In the genomic region with DNA sequence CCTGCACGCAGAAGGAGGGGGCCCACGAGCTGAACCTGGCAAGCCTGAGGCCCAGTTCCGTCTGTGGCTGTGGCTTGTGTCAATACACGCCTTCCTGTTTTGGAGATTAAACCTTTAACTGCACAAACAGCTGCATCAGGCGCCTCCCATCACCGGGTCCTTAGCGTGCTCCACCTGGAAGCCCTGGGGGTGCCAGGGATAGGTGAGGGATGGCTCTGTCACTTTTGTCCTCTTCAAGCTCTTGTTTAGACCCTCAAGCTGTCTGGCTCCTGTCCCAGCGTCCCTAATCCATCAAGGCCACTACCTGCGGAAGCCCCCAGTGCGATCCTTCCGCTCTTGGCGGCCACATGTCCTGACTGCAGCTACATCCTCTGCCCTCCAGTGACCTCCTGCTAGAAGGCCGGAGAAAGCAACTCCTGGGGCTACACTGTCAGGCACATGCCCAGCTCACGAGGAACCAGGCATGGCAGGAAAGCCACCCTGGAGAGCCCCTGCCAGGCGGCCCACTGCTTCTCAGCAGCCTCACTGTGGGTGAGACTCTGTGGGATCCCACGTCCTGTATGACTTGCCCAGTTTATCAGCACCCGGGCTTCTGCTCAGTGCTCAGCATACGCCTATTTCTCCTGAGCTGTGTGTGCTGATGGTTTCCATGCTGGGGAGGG, we compare ENCODE assay signal across 10 mouse cellular contexts. TPM values are rescaled to one million over a fixed set of nuclear protein-coding genes. Genes with fewer than 3 reads are reported as not detected.
DNase-seq lines count a peak whose midpoint lies in the region; ATAC-seq lines count a peak whose summit lies in the region.
"Had no signal": no experiment of that assay in that cellular context is flagged by ENCODE, and none has a peak within 500 bp of the region (broad histone marks: within the 10 kb centered on the region; RNA-seq: fewer than 3 reads in every experiment).

No protein-coding gene starts in this region.

- DNase-seq in forebrain, embryonic 10.5 days (ENCODE audit: extremely low spot score, low spot score) = no peak
- peak; percentile 73 for DNase-seq in kidney, adult 9 months
- DNase-seq in lung, postnatal 25 days (ENCODE audit: low spot score) = peak; percentile 81
- DNase-seq in thymus, postnatal 25 days = peak; percentile 78
- DNase-seq in right cerebral cortex, postnatal 4 days = no peak
- no peak for DNase-seq in layer of hippocampus, postnatal 10 days (ENCODE audit: low spot score in 2 of 2)

- WGBS in forebrain, embryonic 10.5 days = 77% methylated on average over 18 of the region's 18 CpGs
- WGBS in forebrain, embryonic 15.5 days = 77% methylated on average over 18 of the region's 18 CpGs
- 60% methylated on average over 18 of the region's 18 CpGs for WGBS in embryonic facial prominence, embryonic 12.5 days

- H3K4me2 ChIP-seq in forebrain, embryonic 15.5 days (replicated peaks) = no peak overlapping the region
- no peak overlapping the region for H3K4me2 ChIP-seq in embryonic facial prominence, embryonic 12.5 days (replicated peaks)
- H3K4me2 ChIP-seq: neural tube, embryonic 12.5 days had no signal

- H3K36me3 ChIP-seq in forebrain, embryonic 10.5 days (replicated peaks) = no peaks in the 10 kb centered on the region
- no peaks in the 10 kb centered on the region for H3K36me3 ChIP-seq in forebrain, embryonic 15.5 days
- no peaks in the 10 kb centered on the region for H3K36me3 ChIP-seq in embryonic facial prominence, embryonic 12.5 days
- H3K36me3 ChIP-seq: neural tube, embryonic 12.5 days had no signal

- no peaks in the 10 kb centered on the region for H3K9me3 ChIP-seq in forebrain, embryonic 10.5 days
- H3K9me3 ChIP-seq in forebrain, embryonic 15.5 days = no peaks in the 10 kb centered on the region
- H3K9me3 ChIP-seq in embryonic facial prominence, embryonic 12.5 days = no peaks in the 10 kb centered on the region
- H3K9me3 ChIP-seq: neural tube, embryonic 12.5 days had no signal

- H3K4me3 ChIP-seq in forebrain, embryonic 10.5 days = no peak overlapping the region
- H3K4me3 ChIP-seq in forebrain, embryonic 15.5 days = no peak overlapping the region
- H3K4me3 ChIP-seq in embryonic facial prominence, embryonic 12.5 days = no peak overlapping the region
- H3K4me3 ChIP-seq: neural tube, embryonic 12.5 days had no signal

- peaks cover 49% of the 10 kb centered on the region for H3K4me1 ChIP-seq in forebrain, embryonic 10.5 days
- 0 out of 2 replicates have a peak, but pooled peaks cover under 1% of the 10 kb centered on the region for H3K4me1 ChIP-seq in forebrain, embryonic 15.5 days
- peaks cover 12% of the 10 kb centered on the region for H3K4me1 ChIP-seq in embryonic facial prominence, embryonic 12.5 days

- no peak overlapping the region for H3K9ac ChIP-seq in forebrain, embryonic 15.5 days (replicated peaks)
- H3K9ac ChIP-seq in embryonic facial prominence, embryonic 12.5 days = 0 out of 2 replicates have a peak overlapping the region, but pooled peaks have one; percentile 16
- H3K9ac ChIP-seq: neural tube, embryonic 12.5 days had no signal

- H3K27me3 ChIP-seq in forebrain, embryonic 10.5 days (ENCODE audit: poor library complexity, severe bottlenecking) = no peaks in the 10 kb centered on the region
- no peaks in the 10 kb centered on the region for H3K27me3 ChIP-seq in forebrain, embryonic 15.5 days
- H3K27me3 ChIP-seq in embryonic facial prominence, embryonic 12.5 days = no peaks in the 10 kb centered on the region
- H3K27me3 ChIP-seq: neural tube, embryonic 12.5 days had no signal

- ATAC-seq in forebrain, embryonic 15.5 days (replicated peaks) = no peak
- no peak; the same call in 1 of the 2 replicates for ATAC-seq in embryonic facial prominence, embryonic 12.5 days (ENCODE audit: insufficient number of reproducible peaks, insufficient read depth, low FRiP score, low TSS enrichment)

- peak overlapping the region; percentile 67 for H3K27ac ChIP-seq in forebrain, embryonic 10.5 days
- no peak overlapping the region for H3K27ac ChIP-seq in forebrain, embryonic 15.5 days (replicated peaks)
- H3K27ac ChIP-seq in embryonic facial prominence, embryonic 12.5 days = peak overlapping the region; percentile 60; the same call in 1 of the 2 replicates
- H3K27ac ChIP-seq: neural tube, embryonic 12.5 days had no signal

RNA-seq across cellular contexts. Expression of a gene that starts 10.1 kb away (rescaled TPM):
- 33.1 and 33.3 TPM in 2 replicates for polyA plus RNA-seq in forebrain, embryonic 10.5 days (2016; fragmentation: Nextera tagmentation; extraction: Ambion mirVana)
- 25.7 and 28.8 TPM in 2 replicates for polyA plus RNA-seq in forebrain, embryonic 15.5 days (2015; fragmentation: Nextera tagmentation; extraction: Ambion mirVana)
- polyA plus RNA-seq in embryonic facial prominence, embryonic 12.5 days (2016; fragmentation: Nextera tagmentation; extraction: Ambion mirVana) = 14.0 and 14.2 TPM in 2 replicates
- total RNA-seq in layer of hippocampus, postnatal 10 days (2021) = 10 to 100 TPM; 29.3 to 38.8 TPM

RNA-seq across cellular contexts. Expression of a gene that starts 32.2 kb away (rescaled TPM):
- polyA plus RNA-seq in forebrain, embryonic 10.5 days (2016; fragmentation: Nextera tagmentation; extraction: Ambion mirVana) = not detected in 2 replicates
- polyA plus RNA-seq in forebrain, embryonic 15.5 days (2015; fragmentation: Nextera tagmentation; extraction: Ambion mirVana) = 0.33 TPM in 1 of 2 replicates, not detected in the other
- polyA plus RNA-seq in embryonic facial prominence, embryonic 12.5 days (2016; fragmentation: Nextera tagmentation; extraction: Ambion mirVana) = 0.53 and 1.1 TPM in 2 replicates
- not detected for total RNA-seq in layer of hippocampus, postnatal 10 days (2021)
- polyA plus RNA-seq: C2C12; neural tube, embryonic 12.5 days had no signal

RNA-seq across cellular contexts. Expression of a gene that starts 51.8 kb away (rescaled TPM):
- 31.6 and 35.7 TPM in 2 replicates for polyA plus RNA-seq in forebrain, embryonic 10.5 days (2016; fragmentation: Nextera tagmentation; extraction: Ambion mirVana)
- 78.9 and 85.5 TPM in 2 replicates for polyA plus RNA-seq in forebrain, embryonic 15.5 days (2015; fragmentation: Nextera tagmentation; extraction: Ambion mirVana)
- 60.6 and 62.6 TPM in 2 replicates for polyA plus RNA-seq in embryonic facial prominence, embryonic 12.5 days (2016; fragmentation: Nextera tagmentation; extraction: Ambion mirVana)
- 100 to 1,000 TPM; 371 to 388 TPM for total RNA-seq in layer of hippocampus, postnatal 10 days (2021)

Comparison
In these comparisons a context has a peak if more than half of its experiments do, and no peak if none do; other contexts are left out.
1. DNase-seq: peak in kidney, adult 9 months (single experiment), lung, postnatal 25 days (single experiment) and thymus, postnatal 25 days (single experiment); none in forebrain, embryonic 10.5 days (single experiment), right cerebral cortex, postnatal 4 days (single experiment) and layer of hippocampus, postnatal 10 days (0 of 2).